ENCODE assay signal across 22 mouse cellular contexts in the genomic region with DNA sequence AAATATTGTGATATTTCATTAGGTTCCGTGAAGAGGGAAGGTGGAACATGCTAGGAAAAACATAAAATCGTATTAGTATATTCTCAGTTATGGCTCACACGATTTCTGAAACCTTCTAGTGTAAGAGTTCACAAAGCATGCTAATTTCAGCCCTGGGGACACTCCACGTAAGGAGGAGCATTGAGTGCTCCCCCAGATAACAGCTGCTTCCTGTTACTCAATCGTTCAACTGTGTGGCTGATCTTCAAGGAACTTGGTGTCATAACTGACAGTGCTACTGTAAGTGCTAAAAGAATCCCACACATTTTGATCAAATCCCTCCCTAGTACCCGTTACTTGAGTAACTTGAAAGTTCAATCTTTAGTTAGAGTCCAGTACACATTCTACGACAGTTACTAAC. TPM values are rescaled to one million over a fixed set of nuclear protein-coding genes. Genes with fewer than 3 reads are reported as not detected.
"Had no signal": no experiment of that assay in that cellular context is flagged by ENCODE, and none has a peak within 500 bp of the region (broad histone marks: within the 10 kb centered on the region; RNA-seq: fewer than 3 reads in every experiment).

No protein-coding gene starts in this region.

- DNase-seq: kidney, adult 8-10 months; kidney, postnatal 25 days; layer of hippocampus, adult 9-11 months; layer of hippocampus, postnatal 36 days; lung, adult 2 months; lung, postnatal 36 days; retina, postnatal 1 day; right cerebral cortex, postnatal 4 days; thymus, adult 2 months had no signal

- H3K27ac ChIP-seq: limb, embryonic 10.5 days; liver, embryonic 15.5 days; midbrain, embryonic 12.5 days; neural tube, embryonic 13.5 days; stomach, postnatal 0 days had no signal

- H3K4me2 ChIP-seq: liver, embryonic 11.5 days; liver, embryonic 15.5 days; midbrain, embryonic 12.5 days; neural tube, embryonic 13.5 days had no signal

- H3K9ac ChIP-seq: liver, embryonic 15.5 days; midbrain, embryonic 12.5 days; neural tube, embryonic 13.5 days had no signal

- H3K4me1 ChIP-seq: limb, embryonic 10.5 days; midbrain, embryonic 12.5 days; neural tube, embryonic 13.5 days had no signal

- H3K27me3 ChIP-seq: liver, embryonic 15.5 days; megakaryocyte, embryonic 14.5 days; midbrain, embryonic 12.5 days; neural tube, embryonic 13.5 days had no signal

- H3K9me3 ChIP-seq: limb, embryonic 10.5 days; liver, embryonic 15.5 days; megakaryocyte, embryonic 14.5 days; midbrain, embryonic 12.5 days; neural tube, embryonic 13.5 days had no signal

- H3K4me3 ChIP-seq: limb, embryonic 10.5 days; liver, embryonic 15.5 days; megakaryocyte, embryonic 14.5 days; midbrain, embryonic 12.5 days; neural tube, embryonic 13.5 days had no signal

- ATAC-seq: intestine, postnatal 0 days; lung, postnatal 0 days; midbrain, embryonic 16.5 days had no signal

RNA-seq across cellular contexts. Expression of a gene that starts 55.3 kb away (rescaled TPM):
- total RNA-seq: layer of hippocampus, postnatal 36 days had no signal
- polyA plus RNA-seq: intestine, postnatal 0 days; kidney, embryonic 16.5 days; limb, embryonic 10.5 days; limb, embryonic 14.5 days; liver, embryonic 15.5 days; lung, postnatal 0 days; midbrain, embryonic 12.5 days; neural tube, embryonic 13.5 days; stomach, postnatal 0 days; urinary bladder, adult 2 months had no signal
